Mouse (Mus musculus) kidney, postnatal 4 days (tissue): ENCODE measurements around the gene Cmah.

Experiments used
- DNase-seq, 2 experiments: peaks; one replicate each; pipeline ENCODE4 v3.0.0; 2021; ENCODE audit warnings: mixed read lengths in 2 of 2

Cmah gene

DNA sequence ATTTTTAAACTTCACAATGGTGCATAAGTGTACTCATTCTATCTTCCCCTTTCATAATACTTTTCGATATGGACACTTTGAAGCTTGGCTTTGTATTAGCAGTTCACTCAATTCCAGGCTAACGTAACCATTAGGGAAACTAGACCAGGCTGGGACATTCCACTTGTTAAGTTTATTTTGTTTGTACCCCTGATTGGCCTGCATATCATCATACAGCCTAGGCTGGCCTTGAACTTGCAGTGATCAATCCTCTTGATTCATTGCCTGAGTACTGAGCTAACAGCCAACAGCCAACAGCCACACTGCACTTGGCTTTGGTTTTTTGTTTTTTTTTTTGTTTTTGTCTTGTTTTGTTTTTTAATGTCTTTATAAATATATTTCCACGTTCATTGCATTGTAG lies 157.6 kb downstream of the Cmah start:
- no peak for DNase-seq

DNA sequence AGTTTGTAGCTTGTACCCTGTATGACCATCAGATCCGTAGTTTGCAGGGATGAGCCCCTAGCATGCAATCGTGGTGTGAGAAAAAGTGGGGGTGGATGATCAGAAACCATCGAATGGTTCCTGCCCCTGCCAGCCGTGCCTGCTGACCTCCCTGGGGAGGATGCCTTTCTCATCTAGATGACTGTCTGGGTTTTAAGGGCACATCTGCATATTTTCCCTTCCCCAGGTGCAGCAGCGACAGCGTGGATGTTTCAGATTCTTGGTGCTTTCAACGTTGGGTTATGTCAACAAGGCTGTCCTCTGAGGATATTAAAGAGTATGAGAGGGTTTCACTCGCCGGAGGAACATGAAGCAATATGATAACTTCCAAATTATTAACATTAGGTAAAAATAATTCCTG lies 158.8 kb downstream of the Cmah start:
- no peak for DNase-seq

DNA sequence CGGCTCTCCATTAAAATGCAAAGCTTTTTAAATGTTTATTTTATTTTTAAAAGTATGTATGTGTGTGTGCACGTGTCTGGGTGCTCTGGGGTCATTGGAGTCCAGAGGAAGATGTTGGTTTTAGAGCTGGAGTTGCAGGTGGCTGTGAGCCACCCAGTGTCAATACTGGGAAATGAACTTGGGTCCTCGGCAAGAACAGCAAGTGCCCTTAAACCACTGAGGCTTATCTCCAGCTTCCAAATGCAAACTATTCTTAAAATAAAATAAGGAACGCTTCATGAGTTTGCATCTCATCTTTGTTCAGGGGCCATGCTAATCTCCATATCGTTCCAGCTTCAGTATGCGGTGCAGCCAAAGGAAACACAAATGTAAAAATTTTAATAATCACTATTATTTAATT lies 159.2 kb downstream of the Cmah start:
- DNase-seq, result no peak

GRCm38 (mm10) chr13:24487061-24487460 lies 159.9 kb downstream of the Cmah start:
- DNase-seq, result no peak

DNA sequence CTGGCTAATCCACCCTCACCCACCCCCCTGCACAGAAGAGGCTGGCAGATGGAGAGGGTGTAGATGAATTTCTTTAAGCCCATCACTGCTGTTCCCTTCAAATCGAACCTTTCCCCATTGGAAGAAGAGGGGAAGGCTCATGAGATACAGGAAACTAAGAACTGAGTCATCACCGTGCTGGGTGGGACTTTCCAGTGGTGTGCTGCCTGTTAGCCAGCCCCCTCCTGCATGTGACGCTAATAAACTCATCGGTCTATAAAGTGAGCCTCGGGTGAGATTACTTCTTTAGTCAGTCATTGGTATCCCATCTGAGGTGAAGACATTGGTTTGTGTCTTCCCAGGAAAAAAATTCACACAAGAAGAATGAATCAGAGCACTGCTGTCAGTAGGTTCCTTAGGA lies 160.3 kb downstream of the Cmah start:
- no peak for DNase-seq

DNA sequence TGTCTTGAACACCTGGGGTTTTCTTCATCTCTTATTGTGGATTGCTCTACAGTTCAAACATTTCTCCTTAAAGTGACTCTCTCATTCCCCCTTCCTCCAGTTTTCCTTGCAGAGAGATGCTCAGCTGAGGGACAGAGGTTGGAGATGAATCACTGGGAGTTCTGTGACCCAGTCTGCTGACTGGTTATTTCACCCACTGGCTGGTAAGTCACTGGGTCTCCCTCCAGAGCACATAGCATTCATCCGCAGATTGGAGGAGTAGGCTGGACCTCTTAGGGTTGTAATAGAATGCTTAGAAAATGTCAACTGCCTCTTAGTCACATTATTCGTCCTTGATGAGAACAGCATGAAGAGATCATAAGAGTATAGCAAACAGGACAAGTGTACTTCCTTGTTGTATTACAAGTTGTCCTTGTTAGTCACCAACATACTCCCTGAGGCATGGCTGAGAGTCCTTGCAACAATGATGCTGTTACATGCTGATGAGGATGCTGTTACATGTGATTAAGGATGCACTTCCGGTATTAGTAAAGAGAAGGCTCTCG lies 161.4 kb downstream of the Cmah start:
- no peak for DNase-seq

DNA sequence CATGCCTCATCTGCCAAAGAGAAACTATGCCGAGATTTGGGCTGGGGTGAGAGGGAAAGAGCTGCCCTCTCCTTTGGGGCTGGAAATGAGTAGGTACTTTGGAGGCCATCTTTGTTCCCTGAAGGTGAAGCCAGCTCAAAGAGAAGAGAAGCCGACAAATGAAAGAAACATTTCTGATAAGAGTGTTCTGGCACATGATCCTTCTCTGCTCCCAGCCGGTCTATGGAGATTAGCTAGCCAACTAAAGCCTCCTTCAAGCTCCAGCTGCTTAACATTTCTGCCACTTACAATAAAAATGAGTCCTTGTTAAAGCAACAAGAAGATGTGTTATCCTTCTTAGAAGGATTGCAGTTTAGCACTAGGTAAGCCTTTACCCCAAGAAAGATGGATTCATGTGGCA lies 162.3 kb downstream of the Cmah start:
- DNase-seq, result no peak

DNA sequence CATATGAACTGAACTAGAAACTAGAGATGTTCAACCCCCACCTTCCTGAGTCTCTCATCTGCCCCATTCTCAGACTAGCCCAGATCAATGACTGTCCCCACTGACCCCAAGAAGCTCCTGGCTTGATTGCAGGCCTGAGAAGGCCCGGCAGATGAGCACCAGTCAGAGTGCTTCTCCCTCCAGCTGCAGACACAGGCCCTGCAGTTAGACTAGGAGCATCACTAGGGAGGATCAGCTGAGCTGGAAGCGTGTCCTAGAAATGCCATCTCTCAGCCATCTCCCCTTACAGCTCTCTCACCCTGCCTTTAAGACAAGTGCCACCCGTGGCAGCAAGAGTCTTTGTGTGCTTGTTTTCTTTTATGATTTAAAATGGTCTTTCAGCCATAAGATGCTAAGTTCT lies 162.8 kb downstream of the Cmah start:
- no peak for DNase-seq

- no peak for DNase-seq
Measured at GRCm38 (mm10) chr13:24491101-24491500, 163.9 kb downstream of the Cmah start.

GRCm38 (mm10) chr13:24493784-24494183 lies 166.6 kb downstream of the Cmah start:
- DNase-seq, result no peak

DNA sequence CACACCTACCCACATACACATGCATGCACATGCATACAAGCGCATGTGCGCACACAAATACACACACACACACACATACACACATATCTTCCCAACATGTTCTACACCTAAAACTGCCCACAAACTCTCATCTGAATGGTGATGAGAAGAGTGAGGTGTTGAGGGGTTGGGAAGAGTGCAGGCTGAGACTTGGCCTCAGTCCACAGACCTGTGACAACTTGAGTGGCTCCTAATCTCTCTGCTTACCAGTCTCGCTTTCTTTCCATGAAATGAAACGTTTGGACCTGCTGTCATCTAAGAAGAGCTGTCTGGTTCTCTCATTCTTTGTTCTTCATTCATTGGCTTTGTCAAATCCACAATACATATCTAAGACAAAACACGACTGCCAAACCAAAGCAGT lies 169.1 kb downstream of the Cmah start:
- no peak for DNase-seq

DNA sequence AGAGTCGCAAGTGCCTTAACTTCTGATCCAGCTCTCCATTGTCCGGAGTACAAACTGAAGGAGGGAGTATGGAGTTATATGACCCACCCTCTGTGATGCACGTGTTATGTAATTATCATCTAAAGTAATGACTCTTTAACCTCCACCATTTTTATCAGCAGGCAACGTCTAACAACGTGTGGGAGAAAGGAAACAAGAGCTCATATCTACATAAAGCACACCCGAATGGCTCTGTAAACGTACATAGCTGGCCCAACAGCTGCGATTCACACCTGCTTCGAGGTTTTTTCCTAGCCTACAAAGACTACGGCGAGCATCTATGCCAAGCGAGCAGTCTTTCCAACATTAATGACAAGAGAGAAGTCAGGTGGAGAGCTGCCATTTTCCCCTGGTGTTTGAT lies 169.8 kb downstream of the Cmah start:
- DNase-seq, result no peak

GRCm38 (mm10) chr13:24498342-24498741 lies 171.1 kb downstream of the Cmah start:
- no peak for DNase-seq

- DNase-seq, result peak; percentile 12 to 34
Measured at GRCm38 (mm10) chr13:24499505-24499904, 172.3 kb downstream of the Cmah start.

DNA sequence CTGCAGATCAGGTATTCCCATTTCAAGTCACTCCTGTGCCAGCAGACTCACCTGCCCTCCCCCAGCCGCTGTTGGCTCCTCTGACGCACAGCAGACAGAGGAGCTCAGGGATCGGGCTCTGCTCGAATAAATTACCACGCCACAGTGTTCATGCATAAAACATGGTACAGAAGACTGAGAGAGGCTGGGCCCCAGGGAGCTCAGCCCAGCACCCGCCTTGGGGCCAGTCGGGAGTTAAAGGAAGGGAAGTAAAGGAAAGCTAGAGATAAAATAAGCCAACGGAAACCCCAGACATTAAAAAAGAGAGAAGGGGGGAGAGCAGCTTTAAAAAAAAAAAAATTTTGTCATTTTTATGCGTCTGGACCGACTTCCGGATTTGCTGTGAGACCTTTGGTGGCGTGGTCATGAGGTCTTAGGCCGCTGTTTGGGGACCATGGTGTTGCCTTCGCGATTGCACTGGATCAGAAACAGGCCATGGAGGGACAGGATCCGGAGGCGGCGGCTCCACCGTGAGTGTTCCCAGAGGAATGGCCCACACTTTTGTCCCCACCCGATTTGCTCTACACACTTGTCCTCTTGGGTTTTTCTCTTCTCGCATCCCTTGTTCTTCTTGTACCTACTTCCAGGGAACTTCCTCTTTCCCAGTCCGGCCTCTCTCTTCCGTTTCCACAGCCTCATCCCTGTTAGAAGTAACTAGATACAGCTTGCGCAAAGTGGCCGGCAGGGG lies 174.1 kb downstream of the Cmah start:
- DNase-seq, result peak; percentile 11 to 27

DNA sequence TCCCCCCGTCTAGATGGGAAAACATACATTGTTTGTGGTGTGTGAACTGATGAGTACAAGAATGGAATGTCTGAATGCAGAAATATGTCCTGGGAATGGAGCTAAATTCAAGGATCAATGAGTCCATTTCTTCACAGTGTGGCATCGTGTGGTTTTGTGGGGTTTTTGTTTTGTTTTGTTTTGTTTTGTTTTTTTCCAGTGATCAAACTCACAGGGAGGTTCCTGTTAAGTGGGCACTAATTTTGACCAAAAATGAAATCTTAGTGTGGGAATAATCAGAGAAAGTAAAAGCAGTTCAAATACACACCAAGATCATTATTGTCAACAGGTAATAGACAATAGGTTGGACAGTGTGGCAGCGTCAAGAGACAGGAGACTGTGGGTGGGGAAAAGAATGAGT lies 174.7 kb downstream of the Cmah start:
- no peak for DNase-seq

- DNase-seq, result no peak
Measured at GRCm38 (mm10) chr13:24505812-24506211, 178.6 kb downstream of the Cmah start.

GRCm38 (mm10) chr13:24507156-24507555 lies 180.0 kb downstream of the Cmah start:
- no peak for DNase-seq

DNA sequence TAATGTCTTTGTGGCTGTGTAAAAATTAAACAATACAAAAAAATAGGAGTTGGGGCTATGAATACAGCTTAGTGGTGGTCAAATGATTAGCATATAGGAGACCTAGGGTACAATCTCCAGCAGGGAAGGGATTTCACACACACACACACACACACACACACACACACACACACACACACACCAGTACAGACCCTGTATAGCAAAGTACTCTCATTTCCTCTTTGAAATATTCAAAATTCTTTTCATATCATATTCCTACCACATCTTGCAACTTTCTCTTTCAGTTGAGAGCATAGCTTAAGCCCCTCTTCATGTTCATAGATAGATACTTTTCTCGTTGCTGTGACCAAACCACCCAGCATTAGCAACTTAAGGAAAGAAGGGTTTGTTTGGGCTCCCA lies 181.7 kb downstream of the Cmah start:
- DNase-seq, result no peak

GRCm38 (mm10) chr13:24511367-24511766 lies 184.2 kb downstream of the Cmah start:
- DNase-seq, result no peak

GRCm38 (mm10) chr13:24511932-24512520 lies 184.8 kb downstream of the Cmah start:
- no peak for DNase-seq

DNA sequence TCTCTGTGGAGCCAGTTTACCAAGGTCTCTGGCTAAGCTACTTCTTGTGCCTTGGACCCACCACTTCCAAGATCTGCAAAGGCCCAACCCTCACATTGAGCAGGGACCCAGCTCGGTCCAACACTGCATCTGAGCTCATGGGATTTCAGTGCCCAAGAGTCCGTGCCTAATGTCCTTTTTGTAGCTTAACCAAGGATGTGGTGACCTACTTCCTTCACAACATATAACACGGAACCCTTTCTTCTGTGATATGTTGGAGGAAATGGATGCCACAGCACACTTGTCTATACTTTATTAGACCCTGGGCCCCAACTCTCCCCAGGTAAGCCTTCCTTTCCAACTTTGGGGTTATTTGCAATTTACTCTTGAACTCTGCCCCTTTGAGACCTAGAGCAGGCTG lies 186.5 kb downstream of the Cmah start:
- DNase-seq, result no peak

GRCm38 (mm10) chr13:24515101-24515675 lies 188.0 kb downstream of the Cmah start:
- no peak for DNase-seq

GRCm38 (mm10) chr13:24517757-24518156 lies 190.6 kb downstream of the Cmah start:
- DNase-seq, result no peak
